Mouse (Mus musculus) limb, embryonic 14.5 days (tissue): ENCODE measurements around the gene Mtfr1l. TPM values are rescaled to one million over a fixed set of nuclear protein-coding genes. Genes with fewer than 3 reads are reported as not detected.
A peak's percentile ranks its signal among the peaks of the same experiment; 100 is the strongest.

Source experiments
- ATAC-seq: fragments of 200-750 bp; cut with Nextera tagmentation; 2 replicates; pipeline ENCODE4 v1.8.0; 2017; ENCODE audit warnings: low read depth, moderate number of reproducible peaks, moderate TSS enrichment; ENCODE audit not compliant: low FRiP score
- DNase-seq: peaks from one replicate; pipeline ENCODE4 v3.0.0-alpha.2; 2015; ENCODE audit warnings: low spot score
- H3K27ac ChIP-seq: fragments of 300-500 bp; sonication (generic); replicated peaks from 2 replicates; pipeline ENCODE4 v1.5.1; 2014; ENCODE audit warnings: low read depth, mild to moderate bottlenecking, low read length, moderate library complexity, mixed read lengths
- H3K27me3 ChIP-seq: fragments of 300-500 bp; sonication (generic); 2 replicates; pipeline ENCODE4 v1.6.1; 2014; ENCODE audit warnings: low read length, mixed read lengths; ENCODE audit not compliant: control insufficient read depth, insufficient read depth
- H3K36me3 ChIP-seq: fragments of 300-500 bp; sonication (generic); 2 replicates; pipeline ENCODE4 v1.6.1; 2014; ENCODE audit warnings: mild to moderate bottlenecking, low read length, moderate library complexity, mixed read lengths; ENCODE audit not compliant: control insufficient read depth, insufficient read depth
- H3K4me1 ChIP-seq: fragments of 300-500 bp; sonication (generic); 2 replicates; pipeline ENCODE4 v1.6.1; 2014; ENCODE audit warnings: antibody characterized with exemption, low read length, mixed read lengths; ENCODE audit not compliant: control insufficient read depth, insufficient read depth
- H3K4me2 ChIP-seq: fragments of 300-500 bp; sonication (generic); replicated peaks from 2 replicates; pipeline ENCODE4 v1.6.1; 2014; ENCODE audit warnings: low read depth, mild to moderate bottlenecking, low read length, moderate library complexity; ENCODE audit not compliant: severe bottlenecking
- H3K4me3 ChIP-seq: fragments of 300-500 bp; sonication (generic); replicated peaks from 2 replicates; pipeline ENCODE4 v1.5.1; 2014; ENCODE audit warnings: low read length
- H3K9ac ChIP-seq: fragments of 300-500 bp; sonication (generic); 2 replicates; pipeline ENCODE4 v1.6.1; 2014; ENCODE audit warnings: mild to moderate bottlenecking, low read depth, low read length, moderate library complexity; ENCODE audit not compliant: severe bottlenecking
- H3K9me3 ChIP-seq: fragments of 300-500 bp; sonication (generic); 2 replicates; pipeline ENCODE4 v1.6.1; 2016; ENCODE audit warnings: low read length; ENCODE audit not compliant: control insufficient read depth
- POLR2A ChIP-seq: fragments of 200-500 bp; IDR thresholded peaks from 2 replicates; pipeline ENCODE4 v1.8.0; 2012; ENCODE audit warnings: inconsistent platforms, mild to moderate bottlenecking, moderate library complexity, borderline replicate concordance; ENCODE audit not compliant: insufficient read depth, insufficient read length; ENCODE audit errors: extremely low read depth
- WGBS: fragments of 180-500 bp; shearing (Covaris S2); extraction: QIAGEN DNeasy Blood & Tissue Kit; methylation state at CpG from one replicate; pipeline ENCODE4 v1.1.7; 2014; 5-methylcytosine and 5-hydroxymethylcytosine counted together
- polyA plus RNA-seq, 2 experiments: library from polyadenylated mRNA; depleted of rRNA in 1 of 2; stranded (reverse) in 1 of 2; unstranded in 1 of 2; fragments of >200 nt; fragmentation: Nextera tagmentation in 1 of 2; extraction: Ambion mirVana in 1 of 2; gene quantifications; 2 replicates each; pipeline versions ENCODE4 v1.2.1 to v1.2.3; 2012 to 2014

Mtfr1l gene
- polyA plus RNA-seq, 2 experiments: 111 to 123 TPM

DNA sequence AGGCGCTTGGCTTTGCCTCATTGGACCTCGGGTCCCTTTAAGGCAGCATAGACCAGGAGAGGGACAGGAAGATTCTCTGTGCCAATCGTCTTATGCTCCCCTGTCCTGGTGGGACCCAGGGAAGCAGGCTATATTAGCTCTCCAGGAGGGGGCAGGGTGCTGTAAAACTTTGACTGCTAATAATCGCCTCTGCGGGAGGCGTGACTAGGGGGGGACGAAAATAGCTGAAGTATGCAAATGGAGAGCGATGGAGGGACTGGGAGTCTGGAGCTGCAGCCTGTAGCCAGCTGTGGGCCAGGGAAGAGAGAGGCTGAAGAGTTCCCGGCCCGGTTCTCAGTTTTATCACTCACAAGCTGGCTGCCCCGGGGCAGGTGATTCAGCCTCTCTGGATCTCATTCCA lies 44.0 kb upstream of the Mtfr1l start:
- ATAC-seq (peak; percentile 32), DNase-seq (peak; percentile 53)
- 0 out of 2 replicates have a peak overlapping the region, but pooled peaks have one; percentile 1 for H3K9ac ChIP-seq
- H3K4me2 ChIP-seq: peak overlapping the region; percentile 43
- no peaks in the 10 kb centered on the region for H3K9me3 ChIP-seq
- no peak for TF ChIP-seq POLR2A
- peaks cover 17% of the 10 kb centered on the region for H3K4me1 ChIP-seq
- no peak overlapping the region for H3K4me3 ChIP-seq
- H3K27ac ChIP-seq: no peak overlapping the region
- 6% methylated on average over 11 of the region's 11 CpGs for WGBS
- H3K27me3 ChIP-seq: no peaks in the 10 kb centered on the region
- no peaks in the 10 kb centered on the region for H3K36me3 ChIP-seq

DNA sequence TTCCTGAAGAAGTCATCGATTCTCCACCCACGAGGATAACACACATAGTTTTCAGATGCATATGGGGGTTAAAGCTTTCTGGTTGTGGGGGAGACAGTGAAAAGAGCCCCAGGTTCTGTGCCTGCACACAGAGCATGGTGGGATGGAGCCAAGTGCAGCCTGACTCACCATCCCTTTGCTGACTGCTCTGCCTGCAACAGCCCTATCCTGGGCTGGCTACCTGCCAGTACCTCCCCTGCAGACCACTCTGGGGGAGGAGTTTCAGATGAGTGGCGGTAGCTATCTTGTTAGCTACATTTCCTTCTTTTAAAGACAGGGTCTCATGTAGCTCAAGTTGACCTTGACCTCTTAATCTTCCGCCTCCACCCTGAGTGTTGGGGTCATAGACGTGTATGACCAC lies 43.2 kb upstream of the Mtfr1l start:
- H3K36me3 ChIP-seq: no peaks in the 10 kb centered on the region
- H3K27me3 ChIP-seq: no peaks in the 10 kb centered on the region
- 0 out of 2 replicates have a peak overlapping the region, but pooled peaks have one; percentile 43 for H3K4me2 ChIP-seq
- ATAC-seq (no peak), DNase-seq (peak; percentile 47)
- no peak for TF ChIP-seq POLR2A
- H3K4me3 ChIP-seq: no peak overlapping the region
- H3K9me3 ChIP-seq: no peaks in the 10 kb centered on the region
- H3K27ac ChIP-seq: no peak overlapping the region
- peaks cover 17% of the 10 kb centered on the region for H3K4me1 ChIP-seq
- H3K9ac ChIP-seq: no peak overlapping the region
- WGBS: 64% methylated on average over 5 of the region's 5 CpGs

DNA sequence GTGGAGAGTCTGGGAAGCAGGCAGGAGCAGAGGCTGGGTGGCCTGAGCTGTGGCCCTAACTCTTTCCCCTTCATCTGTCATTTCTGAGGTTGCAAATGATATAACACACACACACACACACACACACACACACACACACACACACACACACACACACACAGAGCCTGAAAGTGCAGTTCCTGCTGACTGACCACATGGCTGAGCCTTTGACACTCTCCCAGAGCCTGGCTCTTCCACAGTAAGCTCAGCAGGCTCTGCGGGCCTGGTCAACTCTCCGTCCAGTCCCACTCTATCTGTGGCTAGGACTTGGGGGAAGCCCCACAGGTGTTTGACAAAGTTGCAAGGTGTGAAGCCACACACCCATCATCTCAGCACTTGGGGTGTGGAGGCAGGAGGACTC lies 42.1 kb upstream of the Mtfr1l start:
- H3K4me3 ChIP-seq: no peak overlapping the region
- WGBS: 65% methylated on average over 2 of the region's 2 CpGs
- no peaks in the 10 kb centered on the region for H3K36me3 ChIP-seq
- no peak overlapping the region for H3K4me2 ChIP-seq
- H3K27ac ChIP-seq: no peak overlapping the region
- DNase-seq: no peak
- ATAC-seq: no peak
- H3K9me3 ChIP-seq: no peaks in the 10 kb centered on the region
- TF ChIP-seq POLR2A: no peak
- H3K9ac ChIP-seq: no peak overlapping the region
- peaks cover 17% of the 10 kb centered on the region for H3K4me1 ChIP-seq
- no peaks in the 10 kb centered on the region for H3K27me3 ChIP-seq

DNA sequence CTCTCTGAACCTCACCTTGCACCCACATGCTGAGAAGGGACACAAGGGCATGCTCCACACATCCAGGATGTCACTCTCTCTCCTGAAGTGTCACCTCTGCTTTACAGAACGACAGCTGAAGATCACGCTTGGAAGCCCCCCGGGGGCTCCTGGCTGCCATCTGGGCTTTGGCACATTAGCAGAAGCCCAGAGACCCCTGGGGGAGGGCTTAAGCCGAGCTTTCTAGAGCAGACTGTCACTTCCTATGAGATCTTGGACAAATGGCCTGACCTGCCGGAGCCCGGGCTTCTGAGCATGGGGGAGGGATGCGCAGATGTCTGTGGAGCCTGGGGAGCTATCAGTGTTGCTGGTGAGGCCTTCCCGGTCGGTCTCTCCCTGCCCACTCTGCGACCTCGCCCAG lies 40.3 kb upstream of the Mtfr1l start:
- no peak for ATAC-seq
- Histone ChIP-seq H3K9me3 (no peaks in the 10 kb centered on the region), H3K4me1 (peaks cover 17% of the 10 kb centered on the region), H3K36me3 (no peaks in the 10 kb centered on the region), H3K4me3 (no peak overlapping the region), H3K4me2 (no peak overlapping the region), H3K27me3 (no peaks in the 10 kb centered on the region), H3K27ac (no peak overlapping the region), H3K9ac (no peak overlapping the region)
- TF ChIP-seq POLR2A: no peak
- no peak for DNase-seq
- WGBS: 45% methylated on average over 11 of the region's 11 CpGs

DNA sequence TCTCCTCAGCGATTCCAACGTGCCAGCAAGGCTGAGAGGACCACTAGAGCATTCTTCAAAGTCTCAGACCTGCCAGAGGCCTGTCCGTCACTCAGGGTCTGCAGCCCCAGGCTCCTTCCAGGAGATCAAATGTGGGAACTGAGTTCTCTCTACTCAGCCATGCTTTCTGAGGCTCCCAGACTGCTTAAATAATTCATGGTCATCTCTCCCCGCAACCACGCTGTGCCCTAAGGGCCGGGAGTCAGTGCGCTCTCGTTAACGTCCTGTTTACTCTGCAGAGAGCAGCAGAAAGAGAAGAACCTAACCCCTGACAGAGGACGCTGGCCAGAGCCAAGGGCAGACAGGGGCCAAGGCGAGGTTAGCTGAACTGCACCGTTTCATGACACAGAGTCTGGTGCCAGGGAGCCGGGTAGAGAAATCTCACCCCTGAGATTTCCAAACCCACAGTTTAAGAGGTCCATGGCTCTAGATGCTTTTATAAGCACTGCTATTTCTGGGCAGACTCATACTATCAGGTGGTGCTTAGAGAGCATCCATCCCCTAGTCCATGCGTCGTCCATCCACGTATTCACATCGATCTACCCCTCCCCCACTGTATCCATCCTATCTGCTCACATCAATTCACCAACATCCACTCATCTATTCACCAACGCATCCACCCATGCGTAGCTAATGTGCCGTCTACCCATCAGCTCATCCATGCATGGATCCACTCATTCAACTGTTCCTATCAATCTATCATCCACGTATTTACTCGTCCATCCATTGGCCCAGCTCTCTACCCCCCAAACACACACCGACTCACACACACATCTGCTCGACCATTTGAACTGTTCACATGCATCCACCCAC lies 37.5 kb upstream of the Mtfr1l start:
- TF ChIP-seq POLR2A: no peak
- H3K27ac ChIP-seq: no peak overlapping the region
- 73% methylated on average over 24 of the region's 24 CpGs for WGBS
- no peaks in the 10 kb centered on the region for H3K9me3 ChIP-seq
- DNase-seq (no peak), ATAC-seq (no peak)
- no peaks in the 10 kb centered on the region for H3K36me3 ChIP-seq
- no peak overlapping the region for H3K4me2 ChIP-seq
- H3K4me1 ChIP-seq: no peaks in the 10 kb centered on the region
- no peak overlapping the region for H3K9ac ChIP-seq
- no peaks in the 10 kb centered on the region for H3K27me3 ChIP-seq
- no peak overlapping the region for H3K4me3 ChIP-seq
